Mouse (Mus musculus): ENCODE measurements at regions not wholly inside any gene's neighbourhood (a gene's known extent, or its start where the extent isn't known, plus 50 kb on each side); places are given as distances from the start of the nearest gene placed in this dataset.

DNA sequence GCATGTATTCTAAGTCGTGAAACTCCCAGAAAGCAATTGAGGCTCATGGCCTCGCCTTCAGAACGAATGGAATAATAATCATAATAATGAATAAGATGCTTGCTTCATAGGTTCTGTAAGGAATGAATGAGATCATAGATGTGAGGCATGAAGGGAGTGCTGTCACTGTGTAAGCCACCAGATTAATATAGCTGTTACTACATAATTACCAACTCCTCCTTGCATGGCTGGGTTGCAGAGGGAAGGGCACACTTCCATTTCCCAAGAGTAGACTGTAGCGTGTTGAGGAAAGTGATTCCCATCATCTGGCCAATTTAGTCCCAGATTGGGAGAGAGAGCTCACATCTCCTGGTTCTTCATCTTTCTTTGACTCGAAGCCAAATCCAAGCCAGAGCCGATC is 102.8 kb downstream of the Ehf start:
- TF ChIP-seq CTCF (IDR thresholded peaks at IDR 0.05; ENCODE audit: borderline replicate concordance, extremely low read depth, insufficient read depth, insufficient read length) (no peak), POLR2A (IDR thresholded peaks at IDR 0.05; ENCODE audit: borderline replicate concordance, extremely low read depth, insufficient read depth, insufficient read length, poor library complexity, severe bottlenecking) (no peak)
